Mouse (Mus musculus) lung, embryonic 15.5 days (tissue): ENCODE measurements around the gene Ttc3. TPM values are rescaled to one million over a fixed set of nuclear protein-coding genes. Genes with fewer than 3 reads are reported as not detected.
"Not testable (repeated sequence)": the region's sequence is repeated elsewhere in the genome, so short reads cannot be mapped to it uniquely, and the experiment has no call there.

Experiments used
- ATAC-seq: fragments of 200-750 bp; cut with Nextera tagmentation; 2 replicates; pipeline ENCODE4 v1.8.0; 2017; ENCODE audit warnings: moderate number of reproducible peaks, borderline replicate concordance; ENCODE audit not compliant: low FRiP score, low TSS enrichment; ENCODE audit errors: extremely low read depth
- H3K27ac ChIP-seq: fragments of 300-500 bp; sonication (generic); 2 replicates; pipeline ENCODE4 v1.5.1; 2015; ENCODE audit warnings: moderate library complexity, mild to moderate bottlenecking, inconsistent platforms
- H3K27me3 ChIP-seq: fragments of 300-500 bp; sonication (generic); 2 replicates; pipeline ENCODE4 v1.6.1; 2015; ENCODE audit warnings: inconsistent platforms
- H3K36me3 ChIP-seq: fragments of 300-500 bp; sonication (generic); 2 replicates; pipeline ENCODE4 v1.6.1; 2015; ENCODE audit warnings: inconsistent platforms
- H3K4me1 ChIP-seq: fragments of 300-500 bp; sonication (generic); 2 replicates; pipeline ENCODE4 v1.6.1; 2015; ENCODE audit warnings: inconsistent platforms
- H3K4me2 ChIP-seq: fragments of 300-500 bp; sonication (generic); 2 replicates; pipeline ENCODE4 v1.6.1; 2015; ENCODE audit warnings: inconsistent platforms, mild to moderate bottlenecking, moderate library complexity
- H3K4me3 ChIP-seq: fragments of 300-500 bp; sonication (generic); 2 replicates; pipeline ENCODE4 v1.5.1; 2015; ENCODE audit warnings: mild to moderate bottlenecking, inconsistent platforms
- H3K9ac ChIP-seq: fragments of 300-500 bp; sonication (generic); 2 replicates; pipeline ENCODE4 v1.6.1; 2015; ENCODE audit warnings: inconsistent platforms
- H3K9me3 ChIP-seq: fragments of 300-500 bp; sonication (generic); 2 replicates; pipeline ENCODE4 v1.6.1; 2016; ENCODE audit warnings: inconsistent platforms
- WGBS: fragments of 180-500 bp; shearing (Covaris S2); methylation state at CpG from one replicate; pipeline ENCODE4 v1.1.7; 2015; 5-methylcytosine and 5-hydroxymethylcytosine counted together
- polyA plus RNA-seq: library from polyadenylated mRNA; unstranded; fragments of >200 nt; fragmentation: Nextera tagmentation; extraction: Ambion mirVana; gene quantifications from 2 replicates; pipeline ENCODE4 v1.2.1, GENCODE M21; 2015

The Ttc3 gene
- polyA plus RNA-seq = 171 and 177 TPM in 2 replicates

- H3K4me3 ChIP-seq = peak within 1 kb of the TSS; percentile 78
- peaks cover 24% of the 10 kb centered on the region for H3K4me1 ChIP-seq
- WGBS = under 1% methylated on average over 79 of the region's 79 CpGs
- H3K9me3 ChIP-seq = no peaks in the 10 kb centered on the region
- peak within 1 kb of the TSS; percentile 68 for H3K4me2 ChIP-seq
- peak within 1 kb of the TSS; percentile 99 for H3K27ac ChIP-seq
- peak within 1 kb of the TSS; percentile 91 for H3K9ac ChIP-seq
- 0 out of 2 replicates have a peak, but pooled peaks cover 5% of the 10 kb centered on the region for H3K36me3 ChIP-seq
- ATAC-seq = peak; percentile 91
- H3K27me3 ChIP-seq = no peaks in the 10 kb centered on the region
These were observed at the start of gene Ttc3 for GRCm38 (mm10) chr16:94370173-94370914. Gene Ttc3 (plus strand): TSS chr16:94370618.

- peaks cover 22% of the 10 kb centered on the region for H3K27me3 ChIP-seq
- H3K4me3 ChIP-seq = no peak overlapping the region
- H3K36me3 ChIP-seq = no peaks in the 10 kb centered on the region
- no peaks in the 10 kb centered on the region for H3K9me3 ChIP-seq
- no peak overlapping the region for H3K9ac ChIP-seq
- peaks cover 10% of the 10 kb centered on the region for H3K4me1 ChIP-seq
- ATAC-seq = no peak
- 0 out of 2 replicates have a peak overlapping the region, but pooled peaks have one; percentile 3 for H3K27ac ChIP-seq
- H3K4me2 ChIP-seq = no peak overlapping the region
- WGBS = 48% methylated on average over 5 of the region's 5 CpGs
These were observed 46.7 kb upstream of the Ttc3 start for GRCm38 (mm10) chr16:94323681-94324080.

- Histone ChIP-seq H3K9me3 (no peaks in the 10 kb centered on the region), H3K9ac (no peak overlapping the region), H3K4me2 (no peak overlapping the region), H3K27ac (no peak overlapping the region), H3K36me3 (no peaks in the 10 kb centered on the region), H3K4me1 (peaks cover 20% of the 10 kb centered on the region), H3K27me3 (peaks cover 32% of the 10 kb centered on the region), H3K4me3 (no peak overlapping the region)
- no peak for ATAC-seq
- 89% methylated on average over 3 of the region's 3 CpGs for WGBS
These were observed 44.4 kb upstream of the Ttc3 start for GRCm38 (mm10) chr16:94326008-94326407.

GRCm38 (mm10) chr16:94327781-94328711 lies 42.4 kb upstream of the Ttc3 start, which contains the start of gene Ripply3:
Gene Ripply3 (plus strand): TSS chr16:94328420.
- ATAC-seq = peak; percentile 76
- Histone ChIP-seq H3K27ac (peak within 1 kb of the TSS; percentile 65), H3K4me2 (peak within 1 kb of the TSS; percentile 92), H3K9ac (peak within 1 kb of the TSS; percentile 59), H3K4me1 (peaks cover 20% of the 10 kb centered on the region), H3K27me3 (peaks cover 32% of the 10 kb centered on the region), H3K9me3 (no peaks in the 10 kb centered on the region), H3K4me3 (peak within 1 kb of the TSS; percentile 55), H3K36me3 (no peaks in the 10 kb centered on the region)
- WGBS = under 1% methylated on average over 63 of the region's 63 CpGs

- H3K27ac ChIP-seq = peak overlapping the region; percentile 55; the same call in 1 of the 2 replicates
- H3K9me3 ChIP-seq = no peaks in the 10 kb centered on the region
- H3K4me2 ChIP-seq = peak overlapping the region; percentile 92
- peaks cover 32% of the 10 kb centered on the region for H3K27me3 ChIP-seq
- peak overlapping the region; percentile 59 for H3K9ac ChIP-seq
- H3K4me1 ChIP-seq = peaks cover 20% of the 10 kb centered on the region
- H3K4me3 ChIP-seq = peak overlapping the region; percentile 55
- WGBS = 10% methylated on average over 25 of the region's 25 CpGs
- H3K36me3 ChIP-seq = no peaks in the 10 kb centered on the region
- ATAC-seq = no peak
These were observed 41.2 kb upstream of the Ttc3 start for GRCm38 (mm10) chr16:94328881-94329867.

GRCm38 (mm10) chr16:94330429-94330828 lies 40.0 kb upstream of the Ttc3 start:
- peaks cover 30% of the 10 kb centered on the region for H3K27me3 ChIP-seq
- H3K27ac ChIP-seq = no peak overlapping the region
- 81% methylated on average over 5 of the region's 5 CpGs for WGBS
- peaks cover 20% of the 10 kb centered on the region for H3K4me1 ChIP-seq
- no peak overlapping the region for H3K4me3 ChIP-seq
- no peak overlapping the region for H3K9ac ChIP-seq
- no peak overlapping the region for H3K4me2 ChIP-seq
- no peaks in the 10 kb centered on the region for H3K36me3 ChIP-seq
- ATAC-seq = no peak
- H3K9me3 ChIP-seq = no peaks in the 10 kb centered on the region

- peaks cover 20% of the 10 kb centered on the region for H3K4me1 ChIP-seq
- no peak overlapping the region for H3K9ac ChIP-seq
- no peak overlapping the region for H3K4me2 ChIP-seq
These were observed 39.1 kb upstream of the Ttc3 start for GRCm38 (mm10) chr16:94331233-94331885.

GRCm38 (mm10) chr16:94331886-94332252 lies 38.5 kb upstream of the Ttc3 start:
- Histone ChIP-seq H3K4me2 (no peak overlapping the region), H3K36me3 (no peaks in the 10 kb centered on the region), H3K4me3 (no peak overlapping the region), H3K27ac (no peak overlapping the region), H3K9me3 (no peaks in the 10 kb centered on the region), H3K27me3 (peaks cover 27% of the 10 kb centered on the region), H3K9ac (no peak overlapping the region), H3K4me1 (peaks cover 20% of the 10 kb centered on the region)
- ATAC-seq = no peak; the same call in 1 of the 2 replicates
- 64% methylated on average over 5 of the region's 5 CpGs for WGBS

More at GRCm38 (mm10) chr16:94331233-94331885, 39.1 kb upstream of the Ttc3 start:
- H3K27ac ChIP-seq = no peak overlapping the region
- no peaks in the 10 kb centered on the region for H3K9me3 ChIP-seq
- ATAC-seq = no peak
- WGBS = 73% methylated on average over 9 of the region's 9 CpGs
- no peak overlapping the region for H3K4me3 ChIP-seq
- no peaks in the 10 kb centered on the region for H3K36me3 ChIP-seq
- H3K27me3 ChIP-seq = peaks cover 30% of the 10 kb centered on the region

- Histone ChIP-seq H3K4me2 (no peak overlapping the region), H3K36me3 (no peaks in the 10 kb centered on the region), H3K27ac (no peak overlapping the region), H3K4me1 (no peaks in the 10 kb centered on the region), H3K4me3 (no peak overlapping the region), H3K9ac (no peak overlapping the region), H3K9me3 (no peaks in the 10 kb centered on the region), H3K27me3 (no peaks in the 10 kb centered on the region)
- WGBS = 28% methylated on average over 5 of the region's 5 CpGs
- no peak for ATAC-seq
These were observed 34.8 kb upstream of the Ttc3 start for GRCm38 (mm10) chr16:94335656-94336055.

GRCm38 (mm10) chr16:94339164-94340160 lies 31.0 kb upstream of the Ttc3 start:
- ATAC-seq, H3K27me3 ChIP-seq, H3K27ac ChIP-seq, H3K9me3 ChIP-seq, H3K4me2 ChIP-seq, H3K4me1 ChIP-seq, H3K36me3 ChIP-seq, H3K4me3 ChIP-seq, H3K9ac ChIP-seq: not testable (repeated sequence)
- 88% methylated on average over 22 of the region's 22 CpGs for WGBS
